9 mouse cellular contexts compared by ENCODE assay signal in genomic region chr10:39506831-39507230, GRCm38 (mm10).
A peak's percentile ranks its signal among the peaks of the same experiment; 100 is the strongest.
DNase-seq lines count a peak whose midpoint lies in the region; ATAC-seq and TF ChIP-seq lines count a peak whose summit lies in the region.
"Had no signal": no experiment of that assay in that cellular context is flagged by ENCODE, and none has a peak within 500 bp of the region (broad histone marks: within the 10 kb centered on the region; RNA-seq: fewer than 3 reads in every experiment).

No protein-coding gene starts in this region.

- TF ChIP-seq POLR2A in heart, adult 2 months (IDR thresholded peaks at IDR 0.05; ENCODE audit: insufficient read depth, low read depth, low read length), result no peak

- no peaks in the 10 kb centered on the region for H3K36me3 ChIP-seq in heart, adult 2 months (ENCODE audit: control insufficient read depth, insufficient read depth, low read length)
- H3K36me3 ChIP-seq in heart, embryonic 12.5 days, result no peaks in the 10 kb centered on the region; the same call in 1 of the 2 replicates

- H3K9ac ChIP-seq in heart, adult 2 months (ENCODE audit: low read depth, low read length), result no peak overlapping the region
- H3K9ac ChIP-seq in heart, embryonic 12.5 days, result no peak overlapping the region

- peak overlapping the region; percentile 31; the same call in 1 of the 2 replicates for H3K27ac ChIP-seq in heart, adult 2 months
- H3K27ac ChIP-seq in heart, embryonic 12.5 days (ENCODE audit: poor library complexity, severe bottlenecking), result no peak overlapping the region

- no peaks in the 10 kb centered on the region; the same call in 1 of the 2 replicates for H3K79me2 ChIP-seq in heart, adult 2 months (replicated peaks; ENCODE audit: control insufficient read depth, insufficient read depth, low read length)

- H3K4me1 ChIP-seq in heart, adult 2 months (ENCODE audit: control insufficient read depth, insufficient read depth, low read length), result peaks cover 35% of the 10 kb centered on the region
- peaks cover 27% of the 10 kb centered on the region for H3K4me1 ChIP-seq in heart, embryonic 12.5 days (replicated peaks)

- H3K4me3 ChIP-seq in heart, adult 2 months, result no peak overlapping the region
- H3K4me3 ChIP-seq in heart, embryonic 12.5 days, result no peak overlapping the region

- intact Hi-C loops in heart, adult 2 months (cut with DNase I), result no loop called here

- no peaks in the 10 kb centered on the region for H3K27me3 ChIP-seq in heart, adult 2 months (ENCODE audit: control insufficient read depth, insufficient read depth, low read length)
- H3K27me3 ChIP-seq in heart, embryonic 12.5 days (replicated peaks), result no peaks in the 10 kb centered on the region
- H3K27me3 ChIP-seq: CH12.LX had no signal

- no peaks in the 10 kb centered on the region for H3K9me3 ChIP-seq in heart, embryonic 12.5 days (replicated peaks)

- peak; percentile 60 to 74 for DNase-seq in heart, adult 2 months
- DNase-seq in adrenal gland, postnatal 10 days, result peak; percentile 78
- peak; percentile 26 to 45 for DNase-seq in gastrocnemius, adult 8-10 months (ENCODE audit: low spot score in 2 of 2)
- DNase-seq in lung, postnatal 36 days, result peak; percentile 57
- no peak for DNase-seq in urinary bladder, postnatal 25 days (ENCODE audit: low spot score)
- no peak for DNase-seq in spleen, postnatal 14 days (ENCODE audit: low spot score in 2 of 2)

- TF ChIP-seq EP300 in heart, adult 2 months (IDR thresholded peaks at IDR 0.05; ENCODE audit: insufficient read depth, low read depth, low read length), result peak; percentile 42; the same call in 1 of the 2 replicates

- no peak for ATAC-seq in heart, embryonic 12.5 days (ENCODE audit: insufficient number of reproducible peaks, low FRiP score)
- ATAC-seq in megakaryocyte-erythroid progenitor cell, adult 5-6 weeks (replicated peaks; ENCODE audit: low FRiP score, low TSS enrichment, poor library complexity, severe bottlenecking), result no peak

- H3K4me2 ChIP-seq in heart, embryonic 12.5 days, result no peak overlapping the region

- 62% methylated on average over 7 of the region's 7 CpGs for WGBS in heart, adult 2 months
- WGBS in heart, embryonic 12.5 days, result 84% methylated on average over 7 of the region's 7 CpGs

- TF ChIP-seq CTCF in heart, adult 2 months (IDR thresholded peaks at IDR 0.05), result peak; percentile 18

Comparison
In these comparisons a context has a peak if more than half of its experiments do, and no peak if none do; other contexts are left out.
1. DNase-seq: peak in heart, adult 2 months (2 of 2), adrenal gland, postnatal 10 days (single experiment), gastrocnemius, adult 8-10 months (2 of 2) and lung, postnatal 36 days (single experiment); none in urinary bladder, postnatal 25 days (single experiment) and spleen, postnatal 14 days (0 of 2).